Mouse (Mus musculus) gastrocnemius, adult 2 months (tissue): ENCODE measurements around the gene Bbip1. TPM values are rescaled to one million over a fixed set of nuclear protein-coding genes. Genes with fewer than 3 reads are reported as not detected.
"Not testable (repeated sequence)": the region's sequence is repeated elsewhere in the genome, so short reads cannot be mapped to it uniquely, and the experiment has no call there.

Experiments used
- DNase-seq: peaks from one replicate; pipeline ENCODE4 v3.0.0; 2022
- H3K27ac ChIP-seq: fragments of 200-600 bp; 2 replicates; pipeline ENCODE4 v1.8.1; 2022; ENCODE audit warnings: mild to moderate bottlenecking
- H3K4me3 ChIP-seq: fragments of 200-600 bp; 2 replicates; pipeline ENCODE4 v1.8.1; 2022; ENCODE audit warnings: mild to moderate bottlenecking, moderate library complexity
- CTCF ChIP-seq: fragments of 200-600 bp; IDR thresholded peaks from 2 replicates; pipeline ENCODE4 v1.8.1; 2022; ENCODE audit warnings: antibody characterized with exemption, mild to moderate bottlenecking, moderate library complexity
- intact Hi-C: fragments of 180-260 bp; cut with DNase I; formaldehyde crosslinking; loops from one replicate; pipeline ENCODE4 v1.15.1; 2025
- long read RNA-seq, 2 experiments: library from polyadenylated mRNA; stranded (forward); transcript quantifications; one replicate each; pipeline ENCODE4 v2.0.0; 2021
- total RNA-seq, 2 experiments: library from RNA; stranded (reverse); gene quantifications; 2 replicates each; pipeline ENCODE4 v1.2.3; 2021

Gene Bbip1
- 10 to 100 TPM; 33.3 to 40.6 TPM for total RNA-seq
- long read RNA-seq, experiment 1, transcript Bbip1-206 (4 exons, 662 nt): major isoform, 23 of 49 reads
- long read RNA-seq, experiment 1, partial matches to known transcripts: 21 of 49 reads
- long read RNA-seq, experiment 1, other reads (novel, unspliced or antisense): 5 of 49 reads
- long read RNA-seq, experiment 2, transcript Bbip1-206 (4 exons, 662 nt): major isoform, 33 of 51 reads
- long read RNA-seq, experiment 2, partial matches to known transcripts: 14 of 51 reads
- long read RNA-seq, experiment 2, other reads (novel, unspliced or antisense): 3 of 51 reads

- DNase-seq: peak; percentile 99
- intact Hi-C loops: loop anchor here (5.0 kb wide), 2 partner anchors 37 to 552 kb away; partner anchors contain the start of gene Smndc1
Measured at GRCm38 (mm10) chr19:53943802-53944785, at the start of gene Bbip1, which contains the start of gene Shoc2. Gene Bbip1 (minus strand): TSS chr19:53944627. Gene Shoc2 (plus strand): TSS chr19:53944306.

DNA sequence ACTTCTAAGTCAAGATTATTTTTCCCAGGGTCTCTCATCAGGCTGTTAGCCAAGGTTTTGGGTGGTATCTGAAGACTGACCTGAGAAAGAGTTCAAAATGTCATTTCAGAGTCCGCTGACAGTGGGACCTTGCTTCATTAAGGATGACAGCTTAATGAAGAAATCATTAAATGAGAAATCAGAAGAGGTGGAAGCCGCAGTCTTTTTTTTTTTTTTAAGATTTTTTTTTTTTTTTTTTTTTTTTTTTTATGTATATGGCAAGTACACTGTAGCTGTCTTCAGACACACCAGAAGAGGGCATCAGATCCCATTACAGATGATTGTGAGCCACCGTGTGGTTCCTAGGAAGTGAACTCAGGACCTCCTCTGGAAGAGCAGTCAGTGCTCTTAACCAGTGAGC, 49.4 kb upstream of the Bbip1 start:
- intact Hi-C loops: loop anchor here (5.0 kb wide), 1 partner anchor 47 kb away; no protein-coding TSS in a partner anchor
- no peak overlapping the region for H3K27ac ChIP-seq
- no peak for TF ChIP-seq CTCF
- no peak for DNase-seq
- H3K4me3 ChIP-seq: no peak overlapping the region

More at GRCm38 (mm10) chr19:53943802-53944785, at the start of gene Bbip1, which contains the start of gene Shoc2:
- H3K4me3 ChIP-seq: peak within 1 kb of the TSS; percentile 97
- peak; percentile 7; the same call in 1 of the 2 replicates for TF ChIP-seq CTCF
- H3K27ac ChIP-seq: peak within 1 kb of the TSS; percentile 98

DNA sequence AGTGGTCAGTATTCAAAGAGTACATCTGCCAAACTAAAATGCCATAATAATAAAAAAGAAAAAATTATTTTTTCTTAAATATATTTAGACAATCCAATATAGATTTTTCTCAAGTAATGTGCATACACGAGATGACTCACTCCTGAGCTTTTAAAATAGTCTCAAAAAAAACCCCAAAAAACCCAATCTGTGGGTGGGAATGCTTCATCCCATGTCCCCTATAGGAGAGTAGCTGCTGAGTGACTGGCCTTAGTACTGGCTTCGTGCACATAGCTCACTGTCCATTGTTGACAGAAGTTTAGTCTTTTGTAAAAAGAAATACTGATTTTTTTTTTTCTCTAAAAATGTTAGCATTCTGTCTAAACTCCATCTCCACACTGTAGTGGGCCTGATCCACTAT, 46.1 kb upstream of the Bbip1 start:
- no peak for DNase-seq
- intact Hi-C loops: loop anchor here (5.0 kb wide), 1 partner anchor 43 kb away; no protein-coding TSS in a partner anchor
- H3K4me3 ChIP-seq: no peak overlapping the region
- TF ChIP-seq CTCF: no peak
- no peak overlapping the region for H3K27ac ChIP-seq

DNA sequence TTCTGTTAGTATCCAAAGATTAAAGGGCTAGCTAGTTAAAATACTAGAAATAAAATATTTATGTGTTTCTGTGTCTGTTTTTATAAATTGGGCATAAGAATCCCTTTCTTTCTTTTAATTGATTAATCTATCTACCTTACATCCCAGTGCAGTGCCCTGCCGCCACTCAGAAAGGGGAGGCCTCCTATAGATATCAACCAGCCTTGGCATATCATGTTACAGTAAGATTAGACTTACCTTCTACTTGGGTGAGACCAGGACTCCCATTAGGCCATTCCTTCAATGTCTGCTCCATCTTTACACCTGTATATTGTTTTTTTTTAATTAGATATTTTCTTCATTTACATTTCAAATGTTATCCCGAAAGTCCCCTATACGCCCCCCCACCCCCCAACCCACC, 40.2 kb upstream of the Bbip1 start:
- Histone ChIP-seq H3K4me3 (no peak overlapping the region), H3K27ac (no peak overlapping the region)
- TF ChIP-seq CTCF: no peak
- no peak for DNase-seq
- intact Hi-C loops: no loop called here

GRCm38 (mm10) chr19:53983336-53983735, 38.9 kb upstream of the Bbip1 start:
- intact Hi-C loops: no loop called here
- Histone ChIP-seq H3K27ac (no peak overlapping the region), H3K4me3 (no peak overlapping the region)
- DNase-seq: no peak
- TF ChIP-seq CTCF: peak; percentile 43

DNA sequence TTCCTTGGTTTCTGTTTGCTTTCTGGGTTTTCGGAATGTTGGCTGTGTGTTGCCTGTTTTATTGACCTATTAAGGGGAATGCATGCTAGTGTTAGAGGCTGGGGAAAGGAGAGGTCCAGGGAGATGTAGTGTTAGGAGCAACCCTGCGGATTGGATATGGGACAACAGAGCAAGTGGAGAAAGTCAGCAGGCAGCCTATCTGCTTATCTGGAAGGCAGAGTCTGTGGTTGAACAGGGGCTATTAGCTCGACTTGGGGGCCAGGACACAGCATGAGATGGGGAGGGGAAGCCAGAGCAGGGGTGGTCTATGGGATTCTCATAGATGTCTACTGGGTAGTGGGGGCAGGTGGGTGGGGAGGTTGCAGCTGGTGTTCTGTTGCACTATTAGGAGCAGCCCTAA, 37.6 kb upstream of the Bbip1 start:
- Histone ChIP-seq H3K4me3 (no peak overlapping the region), H3K27ac (no peak overlapping the region)
- no peak for TF ChIP-seq CTCF
- DNase-seq: no peak
- intact Hi-C loops: no loop called here

DNA sequence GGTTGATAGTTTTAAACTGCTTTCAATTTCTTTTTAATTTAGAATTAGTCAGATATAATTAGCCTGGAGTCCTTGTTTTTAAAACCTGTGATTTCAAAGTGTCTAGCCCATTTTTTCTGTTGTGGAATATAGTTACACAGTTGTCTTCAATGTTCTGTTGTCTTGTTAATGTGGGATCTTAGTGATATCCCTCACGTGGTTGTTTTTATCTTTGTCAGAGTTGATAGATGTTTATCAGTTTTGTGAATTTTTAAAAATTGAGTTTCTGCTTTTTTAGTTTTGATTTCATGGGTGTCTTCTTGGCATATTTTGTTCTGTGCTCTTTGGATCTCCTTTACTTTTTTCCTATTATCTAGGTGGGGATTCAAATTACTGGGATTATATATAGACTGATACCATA, 29.2 kb upstream of the Bbip1 start:
- TF ChIP-seq CTCF: no peak
- Histone ChIP-seq H3K4me3 (no peak overlapping the region), H3K27ac (no peak overlapping the region)
- intact Hi-C loops: no loop called here
- no peak for DNase-seq

DNA sequence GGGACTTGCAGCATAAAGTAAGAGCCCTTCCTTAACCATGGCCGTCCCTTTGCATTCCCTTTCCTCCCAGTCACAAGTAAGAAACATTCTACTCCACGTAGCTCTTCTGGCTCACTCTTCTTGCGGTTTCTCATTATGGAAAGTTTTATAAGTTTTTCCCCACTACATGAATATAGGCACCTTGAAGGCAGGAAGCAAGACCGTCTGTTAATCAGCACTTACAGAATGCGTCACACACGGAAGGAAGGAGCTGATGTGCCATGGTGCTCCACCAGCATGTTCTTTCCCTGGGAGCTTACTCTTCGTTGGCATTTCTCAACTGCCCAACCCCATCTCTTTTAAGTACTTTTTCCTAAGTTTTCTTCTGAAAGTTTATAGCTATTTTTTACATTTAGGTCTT, 27.5 kb upstream of the Bbip1 start:
- DNase-seq: no peak
- H3K4me3 ChIP-seq: no peak overlapping the region
- no peak for TF ChIP-seq CTCF
- intact Hi-C loops: no loop called here
- no peak overlapping the region for H3K27ac ChIP-seq

DNA sequence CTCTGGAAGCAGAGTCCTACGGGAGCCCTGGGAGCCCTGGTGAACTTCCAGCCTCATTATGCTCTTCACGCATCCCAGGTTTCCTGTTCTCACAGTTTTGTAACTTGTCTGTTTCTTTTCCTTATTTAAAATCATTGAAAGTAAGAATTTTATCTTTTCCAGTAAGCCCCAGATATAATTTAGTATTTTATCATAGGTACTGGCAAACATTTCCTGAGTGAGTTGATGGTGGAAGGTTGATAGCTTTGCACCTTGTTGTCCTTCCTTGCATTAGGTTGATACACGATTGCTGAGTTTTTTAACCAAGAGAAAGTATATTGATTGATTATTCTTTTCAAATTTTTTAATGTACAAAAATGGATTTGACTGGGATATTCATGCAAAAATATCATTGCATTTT, 24.8 kb upstream of the Bbip1 start:
- no peak for DNase-seq
- no peak for TF ChIP-seq CTCF
- intact Hi-C loops: no loop called here
- no peak overlapping the region for H3K27ac ChIP-seq
- H3K4me3 ChIP-seq: no peak overlapping the region

DNA sequence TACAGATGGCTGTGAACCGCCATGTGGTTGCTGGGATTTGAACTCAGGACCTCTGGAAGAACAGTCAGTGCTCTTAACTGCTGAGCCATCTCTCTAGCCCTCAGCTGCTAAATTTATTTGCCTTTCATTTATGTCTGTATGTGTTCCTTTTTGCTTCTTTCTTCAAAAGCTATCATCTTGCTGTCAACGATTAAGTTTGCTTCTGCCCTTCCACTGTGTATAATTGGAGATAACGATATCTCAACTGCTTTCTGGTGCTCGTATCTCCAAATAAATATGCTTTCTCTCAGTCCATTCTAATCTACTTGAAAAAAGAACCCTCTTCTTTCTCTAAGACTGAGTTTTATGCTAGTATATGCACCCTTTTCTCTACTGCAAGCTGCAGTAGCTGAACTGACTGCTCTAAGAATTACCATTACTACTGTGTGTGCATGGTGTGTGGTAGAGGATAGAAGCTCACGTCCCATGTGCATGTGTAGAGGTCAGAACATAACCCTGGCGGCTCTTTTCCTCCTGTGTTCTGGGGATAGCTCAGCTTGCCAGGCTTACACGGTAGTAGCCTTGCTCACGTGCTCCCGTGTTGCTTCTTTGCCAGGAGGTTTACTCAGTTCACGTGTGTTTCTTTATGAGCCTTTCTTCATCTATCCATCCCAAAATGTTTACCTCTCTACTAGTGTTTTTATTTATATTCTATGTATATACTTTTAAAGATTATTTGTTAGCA, 20.6 kb upstream of the Bbip1 start:
- DNase-seq: no peak
- Histone ChIP-seq H3K27ac (no peak overlapping the region), H3K4me3 (no peak overlapping the region)
- TF ChIP-seq CTCF: no peak
- intact Hi-C loops: no loop called here

GRCm38 (mm10) chr19:53964347-53964746, 19.9 kb upstream of the Bbip1 start:
- DNase-seq, intact Hi-C loops, H3K27ac ChIP-seq, H3K4me3 ChIP-seq: not testable (repeated sequence)

DNA sequence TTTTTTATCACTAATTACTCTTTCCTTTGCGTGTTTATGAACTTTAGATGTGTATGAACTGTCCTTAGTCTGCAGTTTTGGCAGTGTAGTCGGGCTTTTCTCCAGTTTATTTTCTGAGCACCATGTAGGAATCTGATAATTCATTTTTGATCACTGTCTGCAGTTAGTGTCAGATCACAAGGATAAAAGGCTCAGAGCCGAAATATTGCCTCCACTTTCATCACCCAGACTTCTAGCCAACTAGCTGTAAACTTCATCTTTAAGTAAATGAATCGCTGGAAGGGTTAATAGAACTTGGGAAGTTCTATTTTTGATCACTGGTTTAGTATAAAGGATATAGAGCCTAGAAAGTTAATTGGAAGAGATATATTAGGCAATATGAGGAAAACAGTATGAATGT, 18.1 kb upstream of the Bbip1 start:
- Histone ChIP-seq H3K4me3 (no peak overlapping the region), H3K27ac (no peak overlapping the region)
- DNase-seq: no peak
- no peak for TF ChIP-seq CTCF
- intact Hi-C loops: no loop called here
